Mouse (Mus musculus) limb, embryonic 15.5 days (tissue): ENCODE results near the gene Klhl32. TPM values are rescaled to one million over a fixed set of nuclear protein-coding genes. Genes with fewer than 3 reads are reported as not detected.

ENCODE experiments used
- ATAC-seq: fragments of 200-750 bp; cut with Nextera tagmentation; 2 replicates; pipeline ENCODE4 v1.8.0; 2017; ENCODE audit warnings: low read depth, moderate TSS enrichment; ENCODE audit not compliant: insufficient number of reproducible peaks, low FRiP score, low TSS enrichment
- H3K27ac ChIP-seq: fragments of 300-500 bp; sonication (generic); 2 replicates; pipeline ENCODE4 v1.5.1; 2015; ENCODE audit warnings: moderate library complexity, mild to moderate bottlenecking, inconsistent platforms
- H3K27me3 ChIP-seq: fragments of 300-500 bp; sonication (generic); 2 replicates; pipeline ENCODE4 v1.6.1; 2015; ENCODE audit warnings: inconsistent platforms
- H3K36me3 ChIP-seq: fragments of 300-500 bp; sonication (generic); 2 replicates; pipeline ENCODE4 v1.6.1; 2015; ENCODE audit warnings: inconsistent platforms
- H3K4me1 ChIP-seq: fragments of 300-500 bp; sonication (generic); 2 replicates; pipeline ENCODE4 v1.6.1; 2015; ENCODE audit warnings: inconsistent platforms
- H3K4me2 ChIP-seq: fragments of 300-500 bp; sonication (generic); 2 replicates; pipeline ENCODE4 v1.6.1; 2015; ENCODE audit warnings: mild to moderate bottlenecking, inconsistent platforms
- H3K4me3 ChIP-seq: fragments of 300-500 bp; sonication (generic); 2 replicates; pipeline ENCODE4 v1.5.1; 2015; ENCODE audit warnings: mild to moderate bottlenecking, inconsistent platforms
- H3K9ac ChIP-seq: fragments of 300-500 bp; sonication (generic); 2 replicates; pipeline ENCODE4 v1.6.1; 2015; ENCODE audit warnings: inconsistent platforms
- H3K9me3 ChIP-seq: fragments of 300-500 bp; sonication (generic); 2 replicates; pipeline ENCODE4 v1.6.1; 2016; ENCODE audit warnings: inconsistent platforms
- WGBS: fragments of 180-500 bp; shearing (Covaris S2); methylation state at CpG from one replicate; pipeline ENCODE4 v1.1.7; 2015; 5-methylcytosine and 5-hydroxymethylcytosine counted together
- polyA plus RNA-seq: library from polyadenylated mRNA; unstranded; fragments of >200 nt; fragmentation: Nextera tagmentation; extraction: Ambion mirVana; gene quantifications from 2 replicates; pipeline ENCODE4 v1.2.1, GENCODE M21; 2015

Klhl32 gene
- polyA plus RNA-seq, 1 experiment from 2014 or later, result 3.9 TPM

DNA sequence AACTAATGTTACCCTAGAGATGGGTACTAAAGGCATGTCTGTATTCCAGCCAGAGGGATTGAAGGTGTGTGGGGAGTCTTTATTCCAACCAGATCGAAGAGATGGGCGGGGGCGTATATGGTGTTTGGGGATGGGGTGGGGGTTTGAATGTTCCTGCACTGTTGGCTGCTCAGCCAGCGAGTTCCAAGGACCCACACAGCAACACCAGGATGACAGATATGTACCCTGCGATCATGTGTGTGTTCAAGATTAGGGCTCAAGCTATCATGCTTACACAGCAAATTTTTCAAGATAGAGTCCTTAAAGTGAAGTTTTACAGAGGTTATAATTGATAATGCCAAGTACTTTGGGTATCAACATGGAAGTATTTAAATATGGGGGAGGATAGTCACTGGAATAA, 273.3 kb downstream of the Klhl32 start:
- no peak overlapping the region for H3K27ac ChIP-seq
- no peaks in the 10 kb centered on the region for H3K27me3 ChIP-seq
- H3K4me3 ChIP-seq, result no peak overlapping the region
- H3K4me2 ChIP-seq, result no peak overlapping the region
- peaks cover 13% of the 10 kb centered on the region for H3K36me3 ChIP-seq
- no peak for ATAC-seq
- H3K9me3 ChIP-seq, result no peaks in the 10 kb centered on the region
- 94% methylated on average over 5 of the region's 5 CpGs for WGBS
- H3K9ac ChIP-seq, result no peak overlapping the region
- H3K4me1 ChIP-seq, result no peaks in the 10 kb centered on the region

DNA sequence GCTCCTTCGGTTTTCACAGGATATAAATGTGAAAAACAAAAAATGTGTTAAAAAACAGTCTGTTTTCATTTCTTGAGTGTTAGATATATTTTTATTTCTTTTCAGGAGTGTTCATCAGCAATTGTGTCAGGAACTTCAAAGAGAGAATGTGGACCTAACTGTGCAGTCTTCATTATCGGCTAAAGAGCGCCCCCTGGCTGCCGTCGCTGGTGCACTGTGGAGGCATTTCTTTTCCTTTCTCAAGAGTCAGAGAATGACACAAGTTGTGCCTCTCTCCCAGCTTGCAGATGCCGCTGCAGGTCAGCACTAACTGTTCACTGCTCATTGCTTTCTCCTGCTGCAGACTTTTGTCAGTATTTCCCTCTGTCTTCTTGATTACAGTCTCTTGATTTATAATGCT, 276.6 kb downstream of the Klhl32 start:
- no peaks in the 10 kb centered on the region for H3K4me1 ChIP-seq
- no peaks in the 10 kb centered on the region for H3K9me3 ChIP-seq
- no peak overlapping the region for H3K4me2 ChIP-seq
- ATAC-seq, result no peak
- no peaks in the 10 kb centered on the region for H3K27me3 ChIP-seq
- H3K9ac ChIP-seq, result no peak overlapping the region
- H3K27ac ChIP-seq, result no peak overlapping the region
- peaks cover 10% of the 10 kb centered on the region; the same call in 1 of the 2 replicates for H3K36me3 ChIP-seq
- 30% methylated on average over 6 of the region's 6 CpGs for WGBS
- no peak overlapping the region for H3K4me3 ChIP-seq

DNA sequence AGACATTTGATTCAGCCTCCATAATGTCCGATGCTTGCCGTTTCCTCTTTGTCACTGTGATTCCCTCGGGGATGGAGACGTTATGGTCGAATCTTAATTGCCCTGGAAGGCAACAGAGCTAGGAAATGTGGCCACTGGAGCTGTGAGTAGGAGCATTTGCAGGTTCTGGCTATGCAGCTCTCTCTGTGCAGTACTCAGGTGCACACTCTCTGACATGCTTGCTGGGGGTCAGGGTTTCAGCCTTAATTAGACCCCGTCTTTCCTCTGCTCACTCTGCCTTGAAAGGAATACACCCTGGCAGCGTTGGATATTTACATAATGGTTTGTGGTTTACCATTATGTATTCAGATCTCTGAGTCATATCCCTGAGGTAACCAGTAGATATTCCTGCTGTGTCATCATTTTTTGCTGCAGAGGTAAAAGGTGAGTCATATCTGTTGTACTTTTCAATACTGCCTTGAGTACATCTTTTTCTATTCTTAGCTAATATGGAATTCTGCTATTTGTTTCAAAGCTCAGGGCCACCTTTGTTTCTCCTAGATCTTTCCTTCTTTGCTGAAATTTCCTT, 281.9 kb downstream of the Klhl32 start:
- no peak for ATAC-seq
- H3K27me3 ChIP-seq, result no peaks in the 10 kb centered on the region
- H3K9ac ChIP-seq, result no peak overlapping the region
- no peak overlapping the region for H3K4me3 ChIP-seq
- H3K4me2 ChIP-seq, result no peak overlapping the region
- no peaks in the 10 kb centered on the region for H3K9me3 ChIP-seq
- no peaks in the 10 kb centered on the region for H3K4me1 ChIP-seq
- H3K27ac ChIP-seq, result no peak overlapping the region
- H3K36me3 ChIP-seq, result no peaks in the 10 kb centered on the region
- 75% methylated on average over 7 of the region's 7 CpGs for WGBS

DNA sequence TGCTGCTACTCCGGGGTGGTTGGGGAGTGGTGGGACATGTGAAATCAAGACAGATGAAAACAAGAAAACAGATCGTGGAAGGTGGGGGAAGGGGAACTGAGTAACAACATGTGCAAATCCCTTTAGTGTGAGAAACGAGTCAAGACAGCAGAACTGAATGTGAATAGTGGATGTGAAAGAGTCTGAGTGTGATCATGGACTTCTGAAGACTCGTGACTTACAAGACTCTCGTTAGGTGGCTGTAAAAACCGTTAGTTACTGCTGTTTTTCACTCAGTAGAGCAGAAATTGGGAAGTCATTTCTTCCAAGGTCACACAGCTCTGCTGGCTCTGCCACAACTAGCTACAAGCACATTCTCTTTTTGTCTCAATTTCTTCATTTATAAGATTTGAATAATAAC, 282.9 kb downstream of the Klhl32 start:
- Histone ChIP-seq H3K4me2 (no peak overlapping the region), H3K9ac (no peak overlapping the region), H3K9me3 (no peaks in the 10 kb centered on the region), H3K4me1 (no peaks in the 10 kb centered on the region), H3K27me3 (no peaks in the 10 kb centered on the region), H3K4me3 (no peak overlapping the region), H3K27ac (no peak overlapping the region), H3K36me3 (no peaks in the 10 kb centered on the region)
- no peak for ATAC-seq
- 45% methylated on average over 6 of the region's 6 CpGs for WGBS

Other genes starting within 250 kb of the Klhl32 start
- gene Ndufaf4, start 47.0 kb upstream of the Klhl32 start, polyA plus RNA-seq, result 38.9 and 40.9 TPM in 2 replicates
- gene Gpr63, start 115.3 kb upstream of the Klhl32 start, polyA plus RNA-seq, result 1.1 and 1.4 TPM in 2 replicates